Mouse (Mus musculus) liver, embryonic 14.5 days (tissue): Measurements from ENCODE around the gene Dnah11. TPM values are rescaled to one million over a fixed set of nuclear protein-coding genes. Genes with fewer than 3 reads are reported as not detected.

Experiments used
- ATAC-seq: fragments of 200-750 bp; cut with Nextera tagmentation; 2 replicates; pipeline ENCODE4 v1.8.0; 2017; ENCODE audit warnings: moderate number of reproducible peaks, mild to moderate bottlenecking, moderate library complexity; ENCODE audit not compliant: insufficient read depth
- DNase-seq, 3 experiments: peaks; one replicate each; pipeline ENCODE4 v3.0.0-alpha.2; 2012 to 2013; ENCODE audit warnings: low read depth in 3 of 3, low spot score in 3 of 3
- H3K27ac ChIP-seq: fragments of 300-500 bp; sonication (generic); 2 replicates; pipeline ENCODE4 v1.5.1; 2014; ENCODE audit warnings: moderate library complexity, mild to moderate bottlenecking, control low read depth, inconsistent platforms
- H3K27me3 ChIP-seq: fragments of 300-500 bp; sonication (generic); 2 replicates; pipeline ENCODE4 v1.6.1; 2014; ENCODE audit warnings: mild to moderate bottlenecking, low read length, moderate library complexity; ENCODE audit not compliant: control insufficient read depth, insufficient read depth
- H3K36me3 ChIP-seq: fragments of 300-500 bp; sonication (generic); replicated peaks from 2 replicates; pipeline ENCODE4 v1.6.1; 2014; ENCODE audit warnings: low read depth; ENCODE audit not compliant: control insufficient read depth, insufficient read depth
- H3K4me1 ChIP-seq, 2 experiments: fragments of 200-500 bp in 1 of 2; fragments of 300-500 bp in 1 of 2; sonication (generic) in 1 of 2; replicated peaks; 2 replicates each; pipeline ENCODE4 v1.6.1; 2012 to 2014; ENCODE audit warnings: antibody characterized with exemption in 1 of 2, inconsistent platforms in 1 of 2, low read length in 1 of 2; ENCODE audit not compliant: control insufficient read depth in 2 of 2, insufficient read depth in 2 of 2
- H3K4me2 ChIP-seq: fragments of 300-500 bp; sonication (generic); 2 replicates; pipeline ENCODE4 v1.6.1; 2014; ENCODE audit warnings: low read depth, mild to moderate bottlenecking, control low read depth, moderate library complexity
- H3K4me3 ChIP-seq, 2 experiments: fragments of 200-500 bp in 1 of 2; fragments of 300-500 bp in 1 of 2; sonication (generic) in 1 of 2; 2 replicates each; pipeline ENCODE4 v1.5.1; 2012 to 2014; ENCODE audit warnings: low read depth in 2 of 2, low read length in 2 of 2, mild to moderate bottlenecking in 2 of 2, control low read depth in 1 of 2, inconsistent platforms in 1 of 2, moderate library complexity in 1 of 2; ENCODE audit not compliant: insufficient read depth in 1 of 2
- H3K9ac ChIP-seq: fragments of 300-500 bp; sonication (generic); replicated peaks from 2 replicates; pipeline ENCODE4 v1.6.1; 2014; ENCODE audit warnings: mild to moderate bottlenecking, control low read depth, moderate library complexity
- H3K9me3 ChIP-seq: fragments of 300-500 bp; sonication (generic); 2 replicates; pipeline ENCODE4 v1.6.1; 2016; ENCODE audit warnings: low read length, mixed read lengths; ENCODE audit not compliant: control insufficient read depth
- CTCF ChIP-seq: IDR thresholded peaks from 2 replicates; pipeline ENCODE4 v1.5.1; 2016; ENCODE audit warnings: antibody characterized with exemption, low read depth, control low read depth
- EP300 ChIP-seq: IDR thresholded peaks from 2 replicates; pipeline ENCODE4 v1.6.1; 2016; ENCODE audit warnings: antibody characterized with exemption, low read depth
- WGBS: fragments of 180-500 bp; shearing (Covaris S2); extraction: QIAGEN DNeasy Blood & Tissue Kit; methylation state at CpG from one replicate; pipeline ENCODE4 v1.1.7; 2014; ENCODE audit not compliant: insufficient replicate concordance; 5-methylcytosine and 5-hydroxymethylcytosine counted together
- polyA plus RNA-seq, 2 experiments: library from polyadenylated mRNA; depleted of rRNA in 1 of 2; stranded (reverse) in 1 of 2; unstranded in 1 of 2; fragments of >200 nt; fragmentation: Nextera tagmentation in 1 of 2; extraction: Ambion mirVana in 1 of 2; gene quantifications; 2 replicates each; pipeline versions ENCODE4 v1.2.1 to v1.2.3; 2012 to 2014

Gene Dnah11
- polyA plus RNA-seq, 2 experiments = 0.06 to 0.26 TPM

- 62% methylated on average over 2 of the region's 2 CpGs for WGBS
- H3K36me3 ChIP-seq = no peaks in the 10 kb centered on the region
- no peak for ATAC-seq
- no peaks in the 10 kb centered on the region for H3K4me1 ChIP-seq
- no peak for TF ChIP-seq EP300
- no peak for TF ChIP-seq CTCF
- H3K27me3 ChIP-seq = no peaks in the 10 kb centered on the region
- no peaks in the 10 kb centered on the region for H3K9me3 ChIP-seq
- H3K27ac ChIP-seq = no peak overlapping the region
- no peak overlapping the region for H3K4me3 ChIP-seq
- H3K4me2 ChIP-seq = no peak overlapping the region
- H3K9ac ChIP-seq = no peak overlapping the region
- no peak for DNase-seq
Observed at GRCm38 (mm10) chr12:117962698-117963097, 236.1 kb downstream of the Dnah11 start.

DNA sequence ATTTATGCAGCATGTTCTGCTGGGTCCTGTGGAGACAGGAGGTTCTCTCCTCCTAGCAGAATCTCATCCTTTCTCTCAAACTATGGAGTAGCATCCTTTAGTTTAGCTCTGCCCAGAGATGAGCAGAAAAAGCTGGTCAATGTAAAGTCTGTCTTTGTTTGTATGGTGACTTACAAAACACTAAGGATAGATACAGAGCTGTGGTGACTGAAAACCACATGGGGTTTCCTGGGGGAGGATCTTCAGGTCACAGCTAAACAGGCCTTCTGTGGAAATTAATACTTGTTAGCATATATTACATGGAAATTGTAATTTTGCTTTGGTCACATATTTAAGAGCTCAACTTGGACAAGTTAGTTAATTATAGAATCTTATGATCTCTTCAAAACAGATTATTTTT lies 239.6 kb downstream of the Dnah11 start:
- Histone ChIP-seq H3K9ac (no peak overlapping the region), H3K4me3 (no peak overlapping the region), H3K36me3 (no peaks in the 10 kb centered on the region), H3K27ac (no peak overlapping the region), H3K9me3 (no peaks in the 10 kb centered on the region), H3K27me3 (no peaks in the 10 kb centered on the region), H3K4me1 (no peaks in the 10 kb centered on the region), H3K4me2 (no peak overlapping the region)
- TF ChIP-seq CTCF (no peak), EP300 (no peak)
- ATAC-seq (no peak), DNase-seq (no peak)

DNA sequence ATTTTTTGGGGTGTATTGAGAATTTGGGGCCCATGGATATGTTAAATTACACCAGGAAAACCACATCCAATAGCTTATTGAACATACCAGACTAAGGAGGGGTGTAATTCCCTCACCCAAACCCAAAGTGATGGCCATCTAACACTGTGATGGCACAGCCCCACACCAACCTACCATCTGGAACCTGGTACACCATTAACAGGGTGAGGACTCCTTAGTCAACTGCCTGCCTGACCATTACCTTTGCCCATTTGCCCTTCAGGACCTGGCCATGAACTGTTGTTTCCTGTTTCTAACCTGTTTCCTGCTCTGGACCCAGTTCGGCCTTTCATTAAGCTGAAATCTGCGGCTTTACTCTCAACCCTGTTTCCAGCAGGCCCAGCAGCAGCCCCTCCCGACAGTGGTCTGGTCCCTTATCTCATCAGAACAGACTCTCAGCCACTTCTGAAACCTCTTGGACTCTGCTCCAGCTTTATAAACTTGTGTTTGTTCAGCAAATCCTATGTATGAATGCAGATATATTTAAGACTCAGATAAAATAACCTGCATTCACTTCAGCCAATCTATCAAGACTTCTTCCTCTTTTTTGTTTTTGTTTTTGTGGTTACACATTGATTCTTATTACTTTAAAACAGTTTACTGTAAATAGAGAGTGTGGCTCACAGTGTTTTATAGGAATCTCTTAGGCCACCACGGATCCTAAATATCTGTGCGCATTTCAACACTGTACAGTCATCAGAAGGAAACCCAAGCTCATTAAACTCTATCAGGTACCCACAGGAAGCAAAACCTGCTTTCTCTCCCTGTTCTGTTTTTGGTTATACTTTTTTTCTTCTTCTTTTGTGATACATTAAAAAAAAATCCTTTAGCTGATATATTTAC lies 251.8 kb downstream of the Dnah11 start:
- no peak overlapping the region for H3K9ac ChIP-seq
- no peak overlapping the region for H3K27ac ChIP-seq
- no peaks in the 10 kb centered on the region for H3K9me3 ChIP-seq
- H3K4me1 ChIP-seq = peaks cover 0 to 4% of the 10 kb centered on the region in 2 experiments; a peak in 2 of 4 replicates
- TF ChIP-seq CTCF = no peak
- TF ChIP-seq EP300 = no peak
- H3K27me3 ChIP-seq = no peaks in the 10 kb centered on the region
- ATAC-seq = peak; percentile 49; the same call in 1 of the 2 replicates
- WGBS = 4% methylated on average over 5 of the region's 5 CpGs
- no peaks in the 10 kb centered on the region for H3K36me3 ChIP-seq
- no peak overlapping the region for H3K4me3 ChIP-seq
- no peak overlapping the region for H3K4me2 ChIP-seq
- peak in 2 of 3 experiments; percentile 39 to 46 for DNase-seq

GRCm38 (mm10) chr12:117941947-117942346 lies 256.9 kb downstream of the Dnah11 start:
- Histone ChIP-seq H3K4me3 (no peak overlapping the region), H3K4me2 (no peak overlapping the region), H3K27me3 (no peaks in the 10 kb centered on the region), H3K9ac (no peak overlapping the region), H3K36me3 (no peaks in the 10 kb centered on the region), H3K4me1 (peaks cover 0 to 3% of the 10 kb centered on the region in 2 experiments; a peak in 2 of 4 replicates), H3K9me3 (no peaks in the 10 kb centered on the region), H3K27ac (no peak overlapping the region)
- ATAC-seq (no peak), DNase-seq (no peak)
- TF ChIP-seq CTCF = no peak
- no peak for TF ChIP-seq EP300
- WGBS = 63% methylated on average over 7 of the region's 7 CpGs

GRCm38 (mm10) chr12:117938214-117938613 lies 260.6 kb downstream of the Dnah11 start:
- 41% methylated on average over 2 of the region's 2 CpGs for WGBS
- no peak for ATAC-seq

More at GRCm38 (mm10) chr12:117938214-117938613, 260.6 kb downstream of the Dnah11 start:
- H3K4me3 ChIP-seq = no peak overlapping the region
- DNase-seq = no peak
- no peak overlapping the region for H3K27ac ChIP-seq
- no peaks in the 10 kb centered on the region for H3K36me3 ChIP-seq
- 0 out of 4 replicates have a peak, but pooled peaks cover 0 to 3% of the 10 kb centered on the region in 2 experiments for H3K4me1 ChIP-seq
- TF ChIP-seq EP300 = no peak
- TF ChIP-seq CTCF = no peak
- H3K4me2 ChIP-seq = no peak overlapping the region
- no peak overlapping the region for H3K9ac ChIP-seq
- no peaks in the 10 kb centered on the region for H3K9me3 ChIP-seq
- H3K27me3 ChIP-seq = no peaks in the 10 kb centered on the region
